Mouse (Mus musculus) G1E (cell line): ENCODE measurements at regions not wholly inside any gene's neighbourhood (a gene's known extent, or its start where the extent isn't known, plus 50 kb on each side); places are given as distances from the start of the nearest gene placed in this dataset.

Experiments
- CTCF ChIP-seq: IDR thresholded peaks from 2 replicates; pipeline ENCODE4 v1.5.1; 2012; ENCODE audit warnings: low read depth, low read length, inconsistent platforms, mixed read lengths
- GATA1 ChIP-seq: IDR thresholded peaks from 2 replicates; pipeline ENCODE4 v1.6.1; 2012; ENCODE audit warnings: borderline replicate concordance, low read length, inconsistent platforms, mixed read lengths
- GATA2 ChIP-seq: IDR thresholded peaks from 2 replicates; pipeline ENCODE4 v1.6.1; 2012; ENCODE audit warnings: low read depth, low read length, inconsistent platforms, borderline replicate concordance
- POLR2AphosphoS5 ChIP-seq: IDR thresholded peaks from 2 replicates; pipeline ENCODE4 v1.6.1; 2012; ENCODE audit warnings: low read depth, low read length, inconsistent platforms; ENCODE audit not compliant: insufficient replicate concordance
- TAL1 ChIP-seq: conservative IDR thresholded peaks from 2 replicates; pipeline ENCODE4 v1.6.1; 2012; ENCODE audit warnings: low read depth, low read length, inconsistent platforms, mixed read lengths

DNA sequence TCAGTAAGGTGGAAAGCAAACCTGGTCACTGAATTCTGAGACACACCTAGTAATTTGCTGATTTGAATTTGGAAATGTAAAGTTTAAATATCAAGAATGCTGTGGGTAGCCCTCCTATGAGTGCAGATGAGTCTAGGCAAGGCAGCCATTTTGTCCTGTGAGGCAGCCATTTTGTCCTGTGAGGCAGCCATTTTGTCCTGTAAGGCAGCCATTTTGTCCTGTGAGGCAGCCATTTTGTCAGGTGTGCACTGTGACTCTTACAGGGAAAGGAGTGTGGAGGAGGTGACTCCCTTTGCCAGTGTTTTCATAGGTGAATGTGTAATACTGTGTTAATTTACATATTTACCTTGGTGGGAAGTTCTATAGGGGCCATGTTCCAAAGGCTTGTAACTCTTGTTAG lies 241.5 kb downstream of the Adra2a start:
- TF ChIP-seq TAL1 (no peak), CTCF (no peak), GATA1 (no peak), POLR2AphosphoS5 (no peak), GATA2 (no peak)
